Mouse (Mus musculus): ENCODE measurements around the gene Pnkd. TPM values are rescaled to one million over a fixed set of nuclear protein-coding genes. Genes with fewer than 3 reads are reported as not detected.

Pnkd gene
- 10 to 100 TPM; 68.2 to 83.0 TPM for total RNA-seq (2021)
- long read RNA-seq, experiment 1, transcript Pnkd-202 (9 exons, 2,859 nt): minor isoform, 8 of 33 reads
- long read RNA-seq, experiment 1, transcript Pnkd-204 (3 exons, 740 nt): major isoform, 22 of 33 reads
- long read RNA-seq, experiment 1, partial matches to known transcripts: 0 of 33 reads
- long read RNA-seq, experiment 1, other reads (novel, unspliced or antisense): 0 of 33 reads
- long read RNA-seq, experiment 2, transcript Pnkd-204 (3 exons, 740 nt): major isoform, 62 of 73 reads
- long read RNA-seq, experiment 2, partial matches to known transcripts: 1 of 73 reads
- long read RNA-seq, experiment 2, other reads (novel, unspliced or antisense): 5 of 73 reads

GRCm38 (mm10) chr1:74284543-74285160, at the start of gene Pnkd, which contains the start of gene Aamp:
TSS of gene Pnkd (plus strand) at chr1:74284930.
TSS of gene Aamp (minus strand) at chr1:74284738.
- peak; percentile 92 to 95 for DNase-seq (ENCODE audit: low spot score in 2 of 2)

- peak; percentile 97 to 99 for DNase-seq (ENCODE audit: low spot score in 2 of 2)
Observed at GRCm38 (mm10) chr1:74235938-74236589, 48.7 kb upstream of the Pnkd start, which contains the start of gene Arpc2. TSS of gene Arpc2 (plus strand) at chr1:74236084.

- DNase-seq (ENCODE audit: low spot score in 2 of 2): peak in 1 of 2 experiments; percentile 33
Observed at GRCm38 (mm10) chr1:74236590-74237317, 48.0 kb upstream of the Pnkd start.

DNA sequence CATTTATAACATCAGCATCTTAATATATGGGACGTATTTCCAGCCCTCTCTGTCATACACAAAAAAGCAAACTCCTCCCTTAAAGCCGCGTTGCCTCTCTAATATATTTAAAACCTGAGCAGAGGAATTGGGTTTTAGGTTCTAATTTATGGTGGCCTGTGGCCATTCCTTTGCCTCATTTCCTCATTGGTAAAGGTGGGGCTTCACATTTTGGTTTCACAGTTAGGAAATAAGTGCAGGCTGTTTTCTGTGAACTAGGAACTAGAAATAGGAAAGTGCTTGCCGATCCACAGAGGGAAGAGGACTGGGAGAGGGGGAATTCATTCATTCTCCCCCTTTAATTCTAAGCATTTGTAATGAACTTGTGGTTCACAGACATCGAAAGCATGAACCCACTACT, 47.1 kb upstream of the Pnkd start:
- DNase-seq (ENCODE audit: low spot score in 2 of 2): no peak

GRCm38 (mm10) chr1:74238136-74238535, 46.6 kb upstream of the Pnkd start:
- DNase-seq (ENCODE audit: low spot score in 2 of 2): no peak

DNA sequence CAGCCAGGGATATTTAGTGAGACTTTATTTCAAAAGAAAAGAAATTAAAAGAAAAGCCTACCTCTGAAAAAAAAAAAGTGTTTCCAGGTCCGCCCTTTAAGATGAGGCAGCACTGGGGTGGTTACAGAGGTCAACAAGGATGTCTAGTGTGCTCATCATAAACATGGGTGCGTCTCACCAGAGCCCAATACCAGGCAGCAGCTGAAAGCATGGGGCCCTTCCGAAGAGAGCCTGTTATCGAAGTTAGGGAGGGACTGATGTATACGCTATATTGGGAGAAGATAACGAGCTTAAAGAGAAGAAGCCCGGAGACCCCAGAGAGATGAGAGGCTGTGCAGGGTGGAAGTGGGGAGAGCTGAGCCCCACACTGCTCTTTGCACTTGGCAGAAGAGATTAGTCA, 45.6 kb upstream of the Pnkd start:
- DNase-seq (ENCODE audit: low spot score in 2 of 2): no peak

GRCm38 (mm10) chr1:74239618-74240017, 45.1 kb upstream of the Pnkd start:
- DNase-seq (ENCODE audit: low spot score in 2 of 2): no peak

- DNase-seq (ENCODE audit: low spot score in 2 of 2): no peak
Observed at GRCm38 (mm10) chr1:74240311-74240710, 44.4 kb upstream of the Pnkd start.

DNA sequence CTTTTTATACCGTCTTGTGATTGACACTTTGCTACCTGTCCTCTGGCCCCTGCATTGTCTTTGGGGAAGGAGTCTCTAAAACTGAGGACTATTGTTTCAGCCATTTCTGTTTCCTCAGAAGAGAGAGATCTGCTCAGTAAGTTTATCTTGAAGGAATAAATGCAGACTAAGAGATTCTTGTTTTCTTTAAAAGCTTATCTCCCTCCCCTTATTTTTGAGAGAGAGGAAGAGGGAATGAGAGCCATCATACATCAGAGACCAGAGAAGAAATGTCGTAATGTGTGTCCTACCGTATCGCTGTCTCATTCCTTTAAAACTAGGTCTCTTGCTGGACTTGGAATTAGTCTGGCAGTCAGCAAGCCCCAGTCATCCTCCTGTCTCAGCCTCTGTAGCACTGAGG, 43.9 kb upstream of the Pnkd start:
- DNase-seq (ENCODE audit: low spot score in 2 of 2): no peak

GRCm38 (mm10) chr1:74245525-74245924, 39.2 kb upstream of the Pnkd start:
- no peak for DNase-seq (ENCODE audit: low spot score in 2 of 2)

DNA sequence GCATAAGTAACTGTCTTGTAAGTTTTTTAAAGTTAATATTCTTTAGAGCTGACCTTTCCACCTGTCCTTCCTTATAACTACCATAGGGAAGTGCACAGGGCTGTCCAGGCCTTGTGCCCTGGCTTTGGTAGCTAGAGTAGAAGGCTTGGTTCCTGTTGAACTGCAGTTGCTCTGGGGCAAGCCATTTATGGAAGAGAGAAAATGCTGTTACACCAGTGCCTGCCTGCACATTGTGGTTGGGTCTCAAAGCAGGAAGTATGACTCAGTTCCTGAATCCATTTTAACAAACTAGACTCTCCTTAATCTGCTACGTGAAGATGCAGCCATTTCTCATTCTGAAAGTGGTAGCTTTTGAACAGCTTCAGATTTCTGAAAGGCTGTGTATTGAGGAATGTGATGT, 35.9 kb upstream of the Pnkd start:
- no peak for DNase-seq (ENCODE audit: low spot score in 2 of 2)

- DNase-seq (ENCODE audit: low spot score in 2 of 2): no peak
Observed at GRCm38 (mm10) chr1:74249331-74249980, 35.3 kb upstream of the Pnkd start.

- no peak for DNase-seq (ENCODE audit: low spot score in 2 of 2)
Observed at GRCm38 (mm10) chr1:74250096-74250495, 34.6 kb upstream of the Pnkd start.

- no peak for DNase-seq (ENCODE audit: low spot score in 2 of 2)
Observed at GRCm38 (mm10) chr1:74255704-74256345, 28.9 kb upstream of the Pnkd start.

DNA sequence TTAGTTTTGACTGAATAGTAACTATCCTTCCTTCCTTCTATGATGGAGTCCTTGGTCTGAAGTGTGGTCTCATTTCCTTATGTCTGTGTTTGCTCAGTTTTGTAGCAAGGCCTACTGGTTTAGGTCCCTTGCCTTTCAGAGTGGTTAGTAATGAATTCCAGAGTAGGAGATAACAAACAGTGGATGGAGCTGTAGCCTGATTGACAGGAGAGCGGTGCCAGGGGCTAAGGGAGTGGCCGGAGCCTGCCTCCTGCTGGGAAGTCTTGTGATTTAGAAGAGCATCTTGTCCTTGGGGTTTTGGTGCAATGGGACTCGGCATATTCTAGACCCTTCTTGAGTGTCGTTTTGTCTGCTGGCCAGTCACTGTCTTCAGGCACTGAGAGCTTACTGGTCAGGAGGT, 27.9 kb upstream of the Pnkd start:
- DNase-seq (ENCODE audit: low spot score in 2 of 2): no peak

DNA sequence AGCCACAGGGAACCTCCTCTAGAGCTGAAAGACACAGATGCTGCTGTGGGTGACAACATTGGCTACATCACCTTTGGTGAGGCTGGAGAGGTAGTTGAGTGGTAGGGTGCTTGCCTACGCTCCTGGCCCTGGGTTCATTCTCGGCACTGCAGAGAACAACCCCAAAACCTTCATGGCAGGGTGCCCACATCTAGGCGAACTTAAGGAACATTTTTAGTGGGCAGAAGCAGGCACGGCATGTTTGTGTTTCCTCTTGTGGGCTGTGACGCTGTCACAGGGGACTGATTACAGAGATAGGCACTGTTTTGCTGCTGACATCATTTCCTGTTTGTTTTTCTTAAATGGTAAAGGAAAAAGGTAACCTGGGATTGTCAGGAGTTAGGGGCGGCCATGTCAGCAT, 22.2 kb upstream of the Pnkd start:
- DNase-seq (ENCODE audit: low spot score in 2 of 2): no peak

- DNase-seq (ENCODE audit: low spot score in 2 of 2): no peak
Observed at GRCm38 (mm10) chr1:74268750-74269149, 16.0 kb upstream of the Pnkd start.

DNA sequence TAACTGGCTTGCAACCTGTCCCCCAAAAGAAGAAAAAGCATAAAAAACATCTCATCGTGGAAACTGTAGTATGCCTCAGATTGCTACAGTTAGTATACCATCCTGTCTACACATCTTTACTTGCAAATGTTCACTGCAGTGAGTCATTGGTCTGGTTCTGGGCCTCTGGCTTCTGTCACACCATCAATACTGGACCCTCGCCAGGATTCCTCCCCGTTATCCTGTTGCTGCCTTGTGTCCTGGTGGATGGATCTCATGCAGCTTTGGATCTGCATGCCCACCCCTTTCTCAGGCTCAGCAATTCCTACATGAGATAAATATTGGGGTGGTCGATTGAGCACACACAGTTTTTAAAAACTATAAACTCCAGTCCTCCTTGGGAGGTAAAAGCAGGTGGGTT, 13.1 kb upstream of the Pnkd start:
- DNase-seq (ENCODE audit: low spot score in 2 of 2): no peak

DNA sequence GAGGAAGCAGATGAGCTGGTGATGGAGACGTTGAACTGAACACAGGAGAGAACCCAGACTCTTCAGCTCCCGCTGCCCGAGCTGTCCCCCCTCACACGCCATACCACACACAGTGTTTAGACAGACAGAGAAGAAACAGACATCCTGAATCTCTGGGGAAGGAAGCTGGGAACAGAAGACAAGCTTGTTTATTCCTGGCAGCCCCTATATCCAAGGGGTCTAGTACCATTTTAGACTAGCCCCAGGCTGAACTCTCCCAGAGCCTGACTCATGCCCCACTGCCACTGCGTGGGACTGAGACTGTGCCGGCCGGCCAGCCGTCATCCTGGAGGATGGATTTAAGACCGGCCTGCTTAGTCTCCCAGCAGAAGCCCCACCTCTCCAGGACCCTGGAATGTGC, 9.7 kb upstream of the Pnkd start:
- no peak for DNase-seq (ENCODE audit: low spot score in 2 of 2)

- DNase-seq (ENCODE audit: low spot score in 2 of 2): no peak
Observed at GRCm38 (mm10) chr1:74277041-74277440, 7.7 kb upstream of the Pnkd start.

All from adrenal gland, adult 18-20 months (tissue).